Mouse (Mus musculus): ENCODE results near the gene Adra2c.

DNA sequence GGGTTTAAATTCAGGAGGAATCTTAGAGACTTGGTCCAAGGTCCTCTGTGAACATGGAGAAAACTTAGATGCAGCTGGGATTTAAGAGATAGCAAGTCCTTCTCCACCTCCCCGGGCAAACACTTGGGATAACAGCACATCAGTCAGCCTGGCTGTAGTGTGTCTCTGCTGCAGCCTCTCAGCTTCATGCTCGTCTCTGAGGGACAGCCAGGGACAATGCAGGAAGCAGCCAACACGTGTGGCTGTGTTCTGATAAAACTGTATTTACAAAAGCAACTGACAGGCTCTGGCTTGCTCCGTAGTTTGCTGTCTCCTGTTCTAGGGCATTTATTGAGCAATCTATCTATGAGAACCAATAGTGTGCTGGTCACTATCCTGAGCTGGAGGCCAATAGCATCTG, 14.4 kb upstream of the Adra2c start:
- TF ChIP-seq CTCF (IDR thresholded peaks at IDR 0.05), result no peak
- no peak for TF ChIP-seq EP300 (IDR thresholded peaks at IDR 0.05)
